Mouse (Mus musculus): ENCODE results near the gene Cspg4. TPM values are rescaled to one million over a fixed set of nuclear protein-coding genes. Genes with fewer than 3 reads are reported as not detected.

The Cspg4 gene
- total and polyA plus RNA-seq, 2 experiments from 2014 or later = 17.4 to 93.5 TPM

- H3K4me3 ChIP-seq (ENCODE audit: low read depth, low read length) = no peak overlapping the region
- TF ChIP-seq CTCF (IDR thresholded peaks at IDR 0.05; ENCODE audit: low read depth) = no peak
- TF ChIP-seq EP300 (IDR thresholded peaks at IDR 0.05; ENCODE audit: low read depth) = no peak
- peak overlapping the region; percentile 21; the same call in 1 of the 2 replicates for H3K9ac ChIP-seq (replicated peaks; ENCODE audit: low read depth, low read length)
- peaks cover 69% of the 10 kb centered on the region for H3K4me1 ChIP-seq (ENCODE audit: control insufficient read depth, insufficient read depth)
- peak overlapping the region; percentile 76 for H3K27ac ChIP-seq (ENCODE audit: low read depth)
- H3K27me3 ChIP-seq (ENCODE audit: control insufficient read depth, insufficient read depth, low read length) = no peaks in the 10 kb centered on the region
- peak; percentile 16 for DNase-seq (ENCODE audit: low spot score)
- H3K4me2 ChIP-seq (ENCODE audit: low read depth, low read length) = peak overlapping the region; percentile 40
- H3K9me3 ChIP-seq (replicated peaks; ENCODE audit: control insufficient read depth, low read length) = no peaks in the 10 kb centered on the region
- ATAC-seq (ENCODE audit: insufficient read depth, low read depth) = no peak
- H3K36me3 ChIP-seq (replicated peaks; ENCODE audit: control insufficient read depth, insufficient read depth, low read length) = no peaks in the 10 kb centered on the region
- 12% methylated on average over 10 of the region's 10 CpGs for WGBS
These were observed 5.9 kb downstream of the Cspg4 start for GRCm38 (mm10) chr9:56870778-56871177.

- no peak; the same call in 1 of the 2 replicates for TF ChIP-seq EP300 (IDR thresholded peaks at IDR 0.05; ENCODE audit: low read depth)
- TF ChIP-seq CTCF (IDR thresholded peaks at IDR 0.05; ENCODE audit: low read depth) = no peak
- peak overlapping the region; percentile 21; the same call in 1 of the 2 replicates for H3K9ac ChIP-seq (replicated peaks; ENCODE audit: low read depth, low read length)
- no peaks in the 10 kb centered on the region for H3K9me3 ChIP-seq (replicated peaks; ENCODE audit: control insufficient read depth, low read length)
- peaks cover 69% of the 10 kb centered on the region for H3K4me1 ChIP-seq (ENCODE audit: control insufficient read depth, insufficient read depth)
- no peaks in the 10 kb centered on the region for H3K27me3 ChIP-seq (ENCODE audit: control insufficient read depth, insufficient read depth, low read length)
- DNase-seq (ENCODE audit: low spot score) = peak; percentile 69
- peak overlapping the region; percentile 40 for H3K4me2 ChIP-seq (ENCODE audit: low read depth, low read length)
- ATAC-seq (ENCODE audit: insufficient read depth, low read depth) = peak; percentile 42
- H3K27ac ChIP-seq (ENCODE audit: low read depth) = peak overlapping the region; percentile 76
- H3K36me3 ChIP-seq (replicated peaks; ENCODE audit: control insufficient read depth, insufficient read depth, low read length) = no peaks in the 10 kb centered on the region
- WGBS = 10% methylated on average over 5 of the region's 5 CpGs
- H3K4me3 ChIP-seq (ENCODE audit: low read depth, low read length) = no peak overlapping the region
These were observed 6.4 kb downstream of the Cspg4 start for GRCm38 (mm10) chr9:56871191-56871590.

DNA sequence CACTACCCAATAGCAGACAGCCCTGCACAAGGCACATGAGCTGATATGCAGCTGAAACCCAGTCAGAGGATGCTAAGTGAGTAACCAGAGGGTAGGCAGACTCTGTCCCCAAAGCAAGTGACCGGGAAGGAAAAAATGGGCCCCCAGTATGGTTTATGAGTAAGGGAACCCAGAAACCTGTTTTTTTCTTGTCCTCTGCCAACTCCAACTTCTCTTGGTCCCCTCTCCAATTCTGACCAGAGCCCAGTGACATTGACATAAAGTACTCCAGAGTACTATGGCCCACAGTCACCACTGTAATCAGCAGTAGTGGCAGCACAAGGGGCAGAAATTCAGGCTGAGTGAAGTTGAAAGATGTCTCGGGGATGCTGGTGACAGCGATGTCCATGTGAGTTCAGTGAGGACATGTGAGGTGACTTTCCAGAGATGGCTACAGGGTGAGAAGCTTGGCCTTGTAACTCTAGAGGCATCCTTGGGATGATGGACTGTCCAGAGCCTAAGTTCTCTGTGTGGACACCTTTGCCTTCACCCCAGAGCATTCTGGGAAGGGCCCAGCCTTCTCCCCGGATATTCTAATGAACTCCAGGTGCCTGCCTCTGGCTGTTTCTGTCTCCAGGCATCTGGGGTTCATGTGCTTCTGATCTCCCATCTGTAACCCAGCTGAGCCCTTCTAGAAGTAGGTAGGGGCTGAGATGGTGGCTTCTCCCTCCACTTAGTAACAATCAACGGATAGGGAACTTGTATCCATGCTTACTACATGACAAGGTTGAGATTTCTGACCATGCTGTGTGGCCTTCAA is 7.5 kb downstream of the Cspg4 start:
- no peaks in the 10 kb centered on the region for H3K36me3 ChIP-seq (replicated peaks; ENCODE audit: control insufficient read depth, insufficient read depth, low read length)
- H3K27ac ChIP-seq (ENCODE audit: low read depth) = peak overlapping the region; percentile 76
- WGBS = 58% methylated on average over 5 of the region's 5 CpGs
- TF ChIP-seq CTCF (IDR thresholded peaks at IDR 0.05; ENCODE audit: low read depth) (no peak), EP300 (IDR thresholded peaks at IDR 0.05; ENCODE audit: low read depth) (no peak)
- H3K4me1 ChIP-seq (ENCODE audit: control insufficient read depth, insufficient read depth) = peaks cover 66% of the 10 kb centered on the region
- no peak overlapping the region for H3K4me3 ChIP-seq (ENCODE audit: low read depth, low read length)
- H3K9me3 ChIP-seq (replicated peaks; ENCODE audit: control insufficient read depth, low read length) = no peaks in the 10 kb centered on the region
- H3K9ac ChIP-seq (replicated peaks; ENCODE audit: low read depth, low read length) = no peak overlapping the region
- H3K4me2 ChIP-seq (ENCODE audit: low read depth, low read length) = no peak overlapping the region
- DNase-seq (ENCODE audit: low spot score) = no peak
- H3K27me3 ChIP-seq (ENCODE audit: control insufficient read depth, insufficient read depth, low read length) = no peaks in the 10 kb centered on the region
- ATAC-seq (ENCODE audit: insufficient read depth, low read depth) = no peak

DNA sequence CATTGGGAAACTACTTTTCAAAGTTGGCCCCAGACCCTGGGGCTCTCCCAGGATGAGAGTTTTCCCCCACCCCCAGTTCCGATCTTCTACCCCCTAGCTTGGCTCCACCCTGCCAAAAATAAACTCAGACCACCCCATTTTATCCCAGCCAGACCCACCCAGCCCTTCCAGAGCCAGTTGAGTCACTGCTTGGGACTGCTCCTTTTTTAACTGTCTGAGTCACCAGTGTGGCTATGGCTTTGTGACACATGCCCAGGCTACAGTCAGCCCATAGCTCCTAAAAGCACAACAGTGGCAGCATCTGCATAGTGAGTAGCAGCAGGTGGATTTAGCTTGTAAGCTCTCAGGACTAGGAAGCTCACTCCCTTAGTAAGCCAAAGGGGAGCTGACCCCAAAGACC is 8.3 kb downstream of the Cspg4 start:
- no peak overlapping the region for H3K9ac ChIP-seq (replicated peaks; ENCODE audit: low read depth, low read length)
- no peaks in the 10 kb centered on the region for H3K9me3 ChIP-seq (replicated peaks; ENCODE audit: control insufficient read depth, low read length)
- no peaks in the 10 kb centered on the region for H3K36me3 ChIP-seq (replicated peaks; ENCODE audit: control insufficient read depth, insufficient read depth, low read length)
- WGBS = 32% methylated on average over 1 of the region's 1 CpGs
- H3K4me3 ChIP-seq (ENCODE audit: low read depth, low read length) = no peak overlapping the region
- ATAC-seq (ENCODE audit: insufficient read depth, low read depth) = peak; percentile 46; the same call in 1 of the 2 replicates
- H3K27ac ChIP-seq (ENCODE audit: low read depth) = peak overlapping the region; percentile 76
- DNase-seq (ENCODE audit: low spot score) = peak; percentile 61
- H3K27me3 ChIP-seq (ENCODE audit: control insufficient read depth, insufficient read depth, low read length) = no peaks in the 10 kb centered on the region
- H3K4me2 ChIP-seq (ENCODE audit: low read depth, low read length) = no peak overlapping the region
- peaks cover 58% of the 10 kb centered on the region for H3K4me1 ChIP-seq (ENCODE audit: control insufficient read depth, insufficient read depth)
- TF ChIP-seq EP300 (IDR thresholded peaks at IDR 0.05; ENCODE audit: low read depth) (no peak), CTCF (IDR thresholded peaks at IDR 0.05; ENCODE audit: low read depth) (no peak)

DNA sequence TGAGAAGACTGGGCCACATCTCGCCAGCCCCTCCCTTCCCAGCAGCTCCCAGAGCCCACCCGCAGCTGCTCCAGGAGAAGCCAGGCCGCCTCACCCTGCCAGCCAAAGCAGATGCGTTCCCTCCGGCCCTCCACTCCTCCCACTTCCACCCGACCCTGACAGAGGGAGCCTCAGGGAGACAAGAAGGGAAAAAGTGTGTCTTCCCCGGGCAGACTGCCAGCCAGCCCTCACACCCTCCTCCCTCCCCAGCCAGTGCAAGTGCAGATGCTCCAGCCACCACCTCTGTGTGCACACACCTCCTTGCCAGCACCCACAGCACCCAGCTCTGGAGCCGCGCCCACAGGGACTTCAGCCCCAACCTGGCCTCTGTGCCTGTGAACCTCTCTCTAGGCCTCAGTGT is 12.0 kb downstream of the Cspg4 start:
- no peak for DNase-seq (ENCODE audit: low spot score)
- Histone ChIP-seq H3K4me2 (ENCODE audit: low read depth, low read length) (no peak overlapping the region), H3K9me3 (replicated peaks; ENCODE audit: control insufficient read depth, low read length) (no peaks in the 10 kb centered on the region), H3K4me1 (ENCODE audit: control insufficient read depth, insufficient read depth) (peaks cover 24% of the 10 kb centered on the region), H3K36me3 (replicated peaks; ENCODE audit: control insufficient read depth, insufficient read depth, low read length) (no peaks in the 10 kb centered on the region), H3K4me3 (ENCODE audit: low read depth, low read length) (no peak overlapping the region), H3K9ac (replicated peaks; ENCODE audit: low read depth, low read length) (no peak overlapping the region), H3K27ac (ENCODE audit: low read depth) (no peak overlapping the region), H3K27me3 (ENCODE audit: control insufficient read depth, insufficient read depth, low read length) (no peaks in the 10 kb centered on the region)
- TF ChIP-seq CTCF (IDR thresholded peaks at IDR 0.05; ENCODE audit: low read depth) = no peak
- TF ChIP-seq EP300 (IDR thresholded peaks at IDR 0.05; ENCODE audit: low read depth) = no peak
- WGBS = 34% methylated on average over 9 of the region's 9 CpGs
- ATAC-seq (ENCODE audit: insufficient read depth, low read depth) = no peak
